Mouse (Mus musculus): ENCODE data around the gene Trim54. TPM values are rescaled to one million over a fixed set of nuclear protein-coding genes. Genes with fewer than 3 reads are reported as not detected.

The Trim54 gene
- polyA plus RNA-seq, 1 experiment from 2014 or later, result 3.6 TPM

DNA sequence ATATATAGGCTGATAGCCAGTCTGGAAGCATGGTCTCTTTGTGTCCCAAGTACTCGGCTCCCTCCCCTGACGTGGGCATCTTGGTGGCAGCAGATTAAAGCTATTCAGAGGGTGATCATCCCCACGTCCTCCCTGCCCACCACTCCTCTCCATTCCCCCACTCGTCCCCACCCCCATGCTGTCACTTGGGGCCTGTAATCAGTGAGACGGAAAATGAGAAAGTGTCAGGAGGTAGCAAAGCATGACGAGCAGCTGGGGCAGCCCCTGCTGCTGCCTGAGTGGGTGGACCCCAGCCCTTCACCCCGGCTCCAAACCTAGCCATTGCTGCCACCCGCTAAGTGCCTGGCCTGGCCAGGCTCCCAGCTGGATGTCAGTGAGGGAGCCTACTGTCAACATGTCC is 32.6 kb upstream of the Trim54 start:
- Histone ChIP-seq H3K27ac (no peak overlapping the region), H3K4me3 (replicated peaks) (no peak overlapping the region), H3K27me3 (peaks cover 49% of the 10 kb centered on the region), H3K4me2 (no peak overlapping the region), H3K9ac (replicated peaks) (no peak overlapping the region), H3K4me1 (replicated peaks) (0 out of 2 replicates have a peak, but pooled peaks cover 10% of the 10 kb centered on the region), H3K9me3 (no peaks in the 10 kb centered on the region), H3K36me3 (peaks cover 3% of the 10 kb centered on the region)
- ATAC-seq (ENCODE audit: insufficient number of reproducible peaks, insufficient read depth, low FRiP score, low TSS enrichment, low read depth), result no peak
- WGBS, result 18% methylated on average over 8 of the region's 8 CpGs

GRCm38 (mm10) chr5:31086606-31087005 is 29.9 kb upstream of the Trim54 start:
- 32% methylated on average over 7 of the region's 7 CpGs for WGBS
- H3K9me3 ChIP-seq, result no peaks in the 10 kb centered on the region
- H3K4me3 ChIP-seq (replicated peaks), result no peak overlapping the region
- H3K9ac ChIP-seq (replicated peaks), result no peak overlapping the region
- no peak overlapping the region for H3K27ac ChIP-seq
- H3K27me3 ChIP-seq, result peaks cover 75% of the 10 kb centered on the region
- H3K4me2 ChIP-seq, result no peak overlapping the region
- ATAC-seq (ENCODE audit: insufficient number of reproducible peaks, insufficient read depth, low FRiP score, low TSS enrichment, low read depth), result no peak
- H3K36me3 ChIP-seq, result no peaks in the 10 kb centered on the region
- H3K4me1 ChIP-seq (replicated peaks), result 0 out of 2 replicates have a peak, but pooled peaks cover 10% of the 10 kb centered on the region

DNA sequence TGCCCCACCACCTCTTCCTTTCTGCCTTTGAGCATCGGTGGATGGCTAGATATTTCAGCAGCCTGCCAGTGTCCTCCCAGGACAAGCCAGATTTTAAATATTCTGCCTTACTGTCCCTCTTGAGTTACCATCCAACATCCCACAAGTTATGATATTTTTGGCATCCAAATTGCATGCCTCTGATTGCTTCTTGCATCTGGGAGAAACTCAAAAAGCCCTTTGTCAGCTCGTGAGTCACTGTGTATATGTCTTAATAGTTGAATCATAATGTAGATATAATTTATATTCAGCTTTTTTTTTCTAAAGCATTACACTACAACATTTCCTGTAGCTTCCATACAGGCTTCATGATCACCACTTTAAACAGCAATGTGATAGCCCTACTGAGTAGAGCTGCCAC is 29.4 kb upstream of the Trim54 start:
- 76% methylated on average over 2 of the region's 2 CpGs for WGBS
- peaks cover 80% of the 10 kb centered on the region for H3K27me3 ChIP-seq
- H3K36me3 ChIP-seq, result no peaks in the 10 kb centered on the region
- H3K4me3 ChIP-seq (replicated peaks), result no peak overlapping the region
- H3K9me3 ChIP-seq, result no peaks in the 10 kb centered on the region
- no peak overlapping the region for H3K27ac ChIP-seq
- no peak overlapping the region for H3K9ac ChIP-seq (replicated peaks)
- no peak overlapping the region for H3K4me2 ChIP-seq
- ATAC-seq (ENCODE audit: insufficient number of reproducible peaks, insufficient read depth, low FRiP score, low TSS enrichment, low read depth), result no peak
- 0 out of 2 replicates have a peak, but pooled peaks cover 10% of the 10 kb centered on the region for H3K4me1 ChIP-seq (replicated peaks)

DNA sequence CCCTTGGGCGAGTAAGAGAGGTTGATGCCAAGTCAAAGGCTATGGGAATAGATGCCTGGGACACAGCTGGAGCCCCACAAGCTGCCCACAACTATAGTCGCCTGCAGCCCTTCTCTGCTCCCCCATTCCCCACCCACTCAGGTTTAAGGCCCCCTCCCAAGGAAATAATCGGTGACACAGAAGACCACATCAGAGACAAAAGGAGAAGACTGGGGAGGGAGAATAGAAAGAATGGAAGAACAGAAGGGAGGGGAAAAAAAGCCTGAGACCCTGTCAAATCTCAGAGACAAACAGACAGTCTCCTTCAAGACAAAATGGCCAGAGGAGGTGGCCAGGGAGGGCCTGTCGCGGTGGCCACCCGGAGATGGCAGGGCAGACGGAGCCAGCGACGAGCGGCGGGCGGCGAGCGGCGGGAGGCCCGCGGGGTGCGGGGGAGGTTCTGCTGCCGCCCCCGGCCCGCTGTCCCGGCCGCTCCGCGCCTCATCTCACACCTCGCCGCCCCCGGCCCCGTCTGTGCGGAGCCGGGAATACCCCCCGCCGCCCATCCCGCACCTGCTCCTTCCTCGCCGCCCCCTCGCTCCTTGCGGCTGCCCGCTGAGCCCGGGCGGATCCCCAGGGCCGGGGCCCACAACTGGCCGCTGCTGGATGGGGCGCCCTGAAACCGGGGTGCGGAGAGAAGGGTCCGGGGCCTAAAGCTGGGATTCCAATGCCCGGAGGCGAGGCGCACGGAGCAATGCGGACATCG is 24.1 kb upstream of the Trim54 start:
- Histone ChIP-seq H3K27ac (no peak overlapping the region), H3K36me3 (no peaks in the 10 kb centered on the region), H3K4me2 (peak overlapping the region; percentile 69), H3K27me3 (peaks cover 100% of the 10 kb centered on the region), H3K9ac (replicated peaks) (peak overlapping the region; percentile 52), H3K4me1 (replicated peaks) (peaks cover 30% of the 10 kb centered on the region), H3K9me3 (no peaks in the 10 kb centered on the region), H3K4me3 (replicated peaks) (peak overlapping the region; percentile 43)
- WGBS, result 3% methylated on average over 52 of the region's 53 CpGs
- ATAC-seq (ENCODE audit: insufficient number of reproducible peaks, insufficient read depth, low FRiP score, low TSS enrichment, low read depth), result no peak

DNA sequence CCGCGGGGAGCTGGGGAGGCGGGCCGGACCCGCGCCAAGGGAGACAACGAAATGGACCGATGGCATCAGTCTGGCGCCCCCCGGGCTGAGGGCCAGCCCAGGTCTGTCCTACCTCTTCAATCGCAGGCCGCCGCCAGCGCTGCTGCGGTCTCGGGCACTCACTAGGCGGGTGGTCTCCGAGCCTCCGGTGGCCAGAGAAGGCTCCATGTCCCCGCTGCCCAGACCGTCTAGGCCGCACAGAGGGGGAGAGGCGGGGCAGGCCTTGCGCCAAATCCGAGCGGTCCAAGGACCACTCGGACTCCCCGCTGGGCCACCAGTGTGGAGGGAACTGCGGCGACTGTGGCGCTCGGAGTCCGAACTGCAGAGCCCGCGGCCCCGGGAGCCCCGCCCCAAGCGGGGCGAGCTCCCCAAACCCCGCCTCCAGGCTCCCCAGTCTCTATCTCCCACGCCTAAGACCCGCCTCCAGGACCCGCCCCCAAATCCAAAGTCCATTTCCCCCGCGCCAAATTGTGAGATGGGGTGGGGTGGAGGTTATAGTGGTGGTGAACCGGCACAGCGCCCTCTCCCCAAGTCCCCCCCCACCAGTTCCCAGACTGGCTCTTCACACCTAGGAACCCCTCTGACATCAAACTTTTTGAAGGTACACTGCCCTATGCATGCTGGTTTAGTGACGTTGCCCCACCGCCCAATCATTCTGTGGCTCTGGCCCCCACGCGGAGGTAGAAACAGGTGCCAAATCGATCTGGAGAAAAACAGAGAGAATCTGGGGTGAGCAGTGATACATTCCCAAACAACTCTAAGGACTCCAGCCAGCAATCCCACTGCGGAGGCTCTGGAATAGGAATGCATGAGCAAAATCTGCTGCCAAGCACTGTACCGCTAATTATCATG is 23.1 kb upstream of the Trim54 start:
- peak overlapping the region; percentile 43 for H3K4me3 ChIP-seq (replicated peaks)
- peaks cover 30% of the 10 kb centered on the region for H3K4me1 ChIP-seq (replicated peaks)
- under 1% methylated on average over 54 of the region's 54 CpGs for WGBS
- H3K9ac ChIP-seq (replicated peaks), result peak overlapping the region; percentile 52
- H3K27me3 ChIP-seq, result peaks cover 100% of the 10 kb centered on the region
- H3K36me3 ChIP-seq, result no peaks in the 10 kb centered on the region
- ATAC-seq (ENCODE audit: insufficient number of reproducible peaks, insufficient read depth, low FRiP score, low TSS enrichment, low read depth), result peak; percentile 33
- no peak overlapping the region for H3K27ac ChIP-seq
- H3K4me2 ChIP-seq, result peak overlapping the region; percentile 69
- H3K9me3 ChIP-seq, result no peaks in the 10 kb centered on the region

GRCm38 (mm10) chr5:31094100-31094798 is 22.3 kb upstream of the Trim54 start:
- H3K36me3 ChIP-seq, result no peaks in the 10 kb centered on the region
- peaks cover 30% of the 10 kb centered on the region for H3K4me1 ChIP-seq (replicated peaks)
- no peak overlapping the region for H3K27ac ChIP-seq
- WGBS, result 3% methylated on average over 28 of the region's 29 CpGs
- H3K4me3 ChIP-seq (replicated peaks), result peak overlapping the region; percentile 26
- H3K27me3 ChIP-seq, result peaks cover 99% of the 10 kb centered on the region
- no peak for ATAC-seq (ENCODE audit: insufficient number of reproducible peaks, insufficient read depth, low FRiP score, low TSS enrichment, low read depth)
- no peaks in the 10 kb centered on the region for H3K9me3 ChIP-seq
- H3K9ac ChIP-seq (replicated peaks), result no peak overlapping the region
- peak overlapping the region; percentile 69 for H3K4me2 ChIP-seq

DNA sequence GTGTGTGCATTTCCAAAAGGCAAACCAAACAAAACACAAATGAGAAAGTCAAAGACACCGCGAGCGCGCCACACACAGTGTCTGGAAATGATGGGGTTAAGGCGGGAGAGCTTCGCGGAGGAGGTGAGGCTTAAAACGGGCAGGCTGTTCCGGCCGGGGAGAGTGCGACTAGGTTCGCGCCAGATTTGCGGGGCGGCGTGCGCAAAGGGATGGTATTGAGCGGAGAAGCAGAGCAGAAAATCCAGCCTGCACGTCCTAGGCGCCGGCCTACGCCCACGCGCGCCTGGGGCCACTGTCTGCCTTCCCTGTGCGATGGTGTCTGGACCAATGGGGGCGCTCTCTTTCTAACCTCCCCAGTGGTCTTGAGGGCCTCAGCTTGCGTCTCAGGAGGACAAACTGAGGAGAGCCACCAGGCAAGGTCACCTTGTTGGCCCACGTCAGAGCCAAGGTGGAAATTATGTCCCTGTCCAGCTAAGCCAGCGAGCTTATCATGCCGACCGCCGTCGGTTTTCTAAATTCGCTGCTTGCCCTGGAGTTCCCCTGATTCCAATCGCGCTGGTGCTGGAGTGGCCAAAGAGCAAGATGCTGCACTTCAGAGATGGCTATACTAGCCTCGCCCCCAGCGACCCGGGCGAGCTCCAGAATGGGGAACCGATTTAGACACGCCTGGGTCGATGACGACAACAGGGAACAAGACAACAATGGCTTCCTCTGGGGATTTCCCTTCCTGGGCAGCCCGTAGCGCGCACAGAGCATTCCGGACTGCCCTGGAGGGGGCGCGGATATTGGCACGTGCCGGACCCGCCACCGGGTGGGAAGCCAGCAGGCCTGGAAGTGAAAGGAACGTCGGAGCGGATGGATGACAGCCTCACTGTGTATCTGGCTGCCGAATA is 21.5 kb upstream of the Trim54 start:
- Histone ChIP-seq H3K4me2 (peak overlapping the region; percentile 69), H3K36me3 (no peaks in the 10 kb centered on the region), H3K4me1 (replicated peaks) (peaks cover 30% of the 10 kb centered on the region), H3K4me3 (replicated peaks) (peak overlapping the region; percentile 26), H3K9ac (replicated peaks) (no peak overlapping the region), H3K9me3 (no peaks in the 10 kb centered on the region), H3K27me3 (peaks cover 98% of the 10 kb centered on the region), H3K27ac (no peak overlapping the region)
- WGBS, result under 1% methylated on average over 59 of the region's 59 CpGs
- no peak for ATAC-seq (ENCODE audit: insufficient number of reproducible peaks, insufficient read depth, low FRiP score, low TSS enrichment, low read depth)

- H3K36me3 ChIP-seq, result no peaks in the 10 kb centered on the region
- ATAC-seq (ENCODE audit: insufficient number of reproducible peaks, insufficient read depth, low FRiP score, low TSS enrichment, low read depth), result no peak
- H3K4me1 ChIP-seq (replicated peaks), result peaks cover 30% of the 10 kb centered on the region
- peak overlapping the region; percentile 26; the same call in 1 of the 2 replicates for H3K4me3 ChIP-seq (replicated peaks)
- H3K9me3 ChIP-seq, result no peaks in the 10 kb centered on the region
- H3K27ac ChIP-seq, result no peak overlapping the region
- H3K27me3 ChIP-seq, result peaks cover 92% of the 10 kb centered on the region
- WGBS, result 20% methylated on average over 11 of the region's 11 CpGs
- peak overlapping the region; percentile 69 for H3K4me2 ChIP-seq
- no peak overlapping the region for H3K9ac ChIP-seq (replicated peaks)
These were observed 20.6 kb upstream of the Trim54 start for GRCm38 (mm10) chr5:31095711-31096480.

- 80% methylated on average over 9 of the region's 9 CpGs for WGBS
- H3K36me3 ChIP-seq, result no peaks in the 10 kb centered on the region
These were observed 10.6 kb upstream of the Trim54 start, which contains the start of gene Dnajc5g for GRCm38 (mm10) chr5:31105814-31106335. Gene Dnajc5g (plus strand): TSS chr5:31106285.

More at GRCm38 (mm10) chr5:31105814-31106335, 10.6 kb upstream of the Trim54 start, which contains the start of gene Dnajc5g:
- ATAC-seq (ENCODE audit: insufficient number of reproducible peaks, insufficient read depth, low FRiP score, low TSS enrichment, low read depth), result no peak
- no peak within 1 kb of the TSS for H3K4me2 ChIP-seq
- no peaks in the 10 kb centered on the region for H3K9me3 ChIP-seq
- H3K4me1 ChIP-seq (replicated peaks), result no peaks in the 10 kb centered on the region
- H3K27me3 ChIP-seq, result peaks cover 21% of the 10 kb centered on the region
- H3K27ac ChIP-seq, result no peak within 1 kb of the TSS
- H3K4me3 ChIP-seq (replicated peaks), result no peak within 1 kb of the TSS
- H3K9ac ChIP-seq (replicated peaks), result no peak within 1 kb of the TSS

Data from limb, embryonic 12.5 days (tissue).